Mouse (Mus musculus): ENCODE results near the gene Tbx6.
A peak's percentile ranks its signal among the peaks of the same experiment; 100 is the strongest.

Tbx6 gene

DNA sequence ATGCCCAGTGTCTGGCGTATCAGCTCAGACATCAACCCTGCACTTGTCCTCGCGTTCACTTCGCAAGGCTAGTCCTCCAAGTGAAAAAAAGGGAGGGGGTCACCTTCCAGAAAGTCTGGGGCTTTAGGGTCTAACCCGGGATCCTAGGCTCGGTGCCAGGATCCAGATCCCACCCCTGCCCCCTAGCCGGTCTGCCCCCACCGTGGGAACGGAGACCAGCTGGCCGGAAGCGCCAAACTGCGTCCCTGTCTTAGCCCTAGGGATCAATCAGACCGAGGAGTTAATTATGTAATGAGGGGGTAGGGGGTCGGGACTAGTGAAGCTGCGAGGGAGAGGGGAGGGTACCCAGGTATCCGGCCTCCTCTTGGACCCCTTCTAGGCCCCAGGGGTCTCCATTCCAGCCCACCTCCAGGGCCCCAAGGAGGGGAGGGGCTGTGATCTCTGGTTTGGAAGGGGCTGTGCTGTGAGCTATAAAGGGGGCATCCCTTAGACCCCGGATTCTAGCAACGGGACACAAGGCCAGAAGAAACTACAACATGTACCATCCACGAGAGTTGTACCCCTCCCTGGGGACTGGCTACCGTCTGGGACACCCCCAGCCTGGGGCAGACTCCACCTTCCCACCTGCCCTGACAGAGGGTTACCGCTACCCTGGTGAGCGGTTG, at the start of gene Tbx6:
TSS of gene Tbx6 (plus strand) at position 513 of the 665 bp plus-strand sequence.
- no peak for DNase-seq (ENCODE audit: low spot score in 2 of 2)

DNA sequence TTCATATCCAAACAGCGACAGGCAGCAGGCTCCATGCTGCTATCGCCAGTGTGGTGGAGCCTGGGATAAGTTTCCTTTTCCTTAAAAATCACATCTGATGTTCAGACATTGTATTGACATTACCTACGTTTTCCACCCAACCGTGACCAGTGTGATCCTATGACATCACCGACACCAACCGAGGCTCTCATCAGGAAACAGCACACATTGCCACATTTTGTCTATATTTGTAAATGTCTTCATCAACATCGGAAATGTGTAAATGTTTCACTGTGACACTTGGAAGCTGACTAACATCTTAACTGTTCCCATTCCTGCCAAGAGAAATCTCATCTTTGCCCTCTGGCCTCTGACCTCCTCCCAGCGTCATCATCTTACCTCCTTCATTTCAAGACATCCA, 45.2 kb upstream of the Tbx6 start:
- no peak for DNase-seq (ENCODE audit: low spot score in 2 of 2)

DNA sequence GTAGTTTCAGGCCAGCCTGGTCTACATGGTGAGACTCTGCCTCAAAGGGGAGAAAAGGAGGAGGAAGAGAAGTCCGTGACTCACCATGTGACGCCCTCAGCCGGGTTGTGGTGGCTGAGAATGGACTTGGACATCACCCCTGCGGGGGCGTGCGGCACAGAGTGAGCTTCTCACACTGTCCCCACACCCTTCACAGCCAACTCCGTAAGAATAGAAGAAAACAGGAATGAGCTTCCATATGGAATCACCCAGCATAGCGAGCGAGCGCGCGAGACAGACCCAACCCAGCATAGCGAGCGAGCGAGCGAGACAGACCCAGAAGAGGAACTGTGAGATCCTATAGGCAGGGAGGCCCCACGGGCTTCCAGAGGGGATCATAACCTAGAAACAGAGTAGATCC, 41.7 kb upstream of the Tbx6 start:
- no peak for DNase-seq (ENCODE audit: low spot score in 2 of 2)

DNA sequence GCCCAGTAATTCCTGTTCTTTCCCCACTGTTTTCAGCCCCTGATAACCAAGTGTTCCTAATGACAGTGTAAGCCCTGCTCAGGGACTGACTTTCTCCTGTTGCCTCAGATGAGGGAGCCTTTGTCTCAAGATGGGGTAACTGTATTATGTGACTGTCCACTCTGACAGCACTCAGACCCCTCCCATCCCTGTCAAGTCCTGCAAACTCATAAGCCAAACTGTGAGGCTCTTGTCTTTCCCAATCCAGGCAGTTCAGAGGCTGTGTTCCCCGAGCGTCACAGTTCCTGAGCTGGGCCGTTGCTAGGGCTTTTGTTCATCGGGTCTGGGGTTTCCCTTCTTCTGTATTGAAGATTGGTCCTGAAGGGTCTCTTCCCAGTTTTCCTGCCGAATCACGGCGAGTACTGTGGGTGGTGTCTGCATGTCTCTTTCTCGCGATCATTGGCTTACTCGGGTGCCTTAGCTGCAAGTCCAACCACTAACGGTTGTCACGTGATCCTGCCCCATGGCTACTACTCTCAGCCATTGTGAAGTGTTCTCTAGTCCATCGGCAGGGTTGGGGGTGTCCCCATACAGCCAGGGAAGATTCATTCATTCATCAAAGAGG, 41.0 kb upstream of the Tbx6 start:
- no peak for DNase-seq (ENCODE audit: low spot score in 2 of 2)

DNA sequence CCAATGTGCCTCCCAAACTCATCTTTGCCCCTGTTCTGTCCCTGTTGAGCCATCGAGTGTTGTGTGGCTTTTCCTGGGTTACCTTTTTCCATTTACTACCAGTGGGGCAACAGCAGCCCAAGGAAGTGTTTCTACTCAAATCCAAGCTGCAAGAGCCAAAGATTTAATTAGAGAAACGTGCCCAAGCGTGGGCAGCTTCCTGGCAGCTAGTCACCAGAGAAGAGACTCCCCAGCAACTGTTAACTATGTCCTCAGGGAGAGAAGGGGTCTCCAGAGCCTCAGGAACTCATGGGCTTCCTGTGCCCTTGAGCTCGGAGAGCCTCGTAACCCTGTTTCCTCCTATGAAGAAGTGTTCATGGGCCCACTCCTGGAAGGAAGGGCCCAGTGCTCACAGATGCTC, 40.3 kb upstream of the Tbx6 start:
- DNase-seq (ENCODE audit: low spot score in 2 of 2), result no peak

DNA sequence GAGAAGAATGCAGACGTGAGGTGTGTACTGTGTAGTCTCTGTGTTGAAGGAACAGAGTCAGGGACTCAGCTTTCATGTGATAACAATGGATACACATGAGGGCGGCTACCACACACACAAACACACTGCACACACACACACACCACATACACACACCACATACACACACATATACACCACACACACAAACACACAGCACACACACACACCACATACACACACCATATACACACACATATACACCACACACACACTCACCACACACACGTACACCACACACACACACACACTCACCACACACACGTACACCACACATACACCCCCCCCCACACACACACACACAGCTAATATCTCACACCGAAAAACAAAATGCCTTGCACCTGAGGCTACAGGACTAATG, 39.8 kb upstream of the Tbx6 start:
- DNase-seq (ENCODE audit: low spot score in 2 of 2), result no peak

DNA sequence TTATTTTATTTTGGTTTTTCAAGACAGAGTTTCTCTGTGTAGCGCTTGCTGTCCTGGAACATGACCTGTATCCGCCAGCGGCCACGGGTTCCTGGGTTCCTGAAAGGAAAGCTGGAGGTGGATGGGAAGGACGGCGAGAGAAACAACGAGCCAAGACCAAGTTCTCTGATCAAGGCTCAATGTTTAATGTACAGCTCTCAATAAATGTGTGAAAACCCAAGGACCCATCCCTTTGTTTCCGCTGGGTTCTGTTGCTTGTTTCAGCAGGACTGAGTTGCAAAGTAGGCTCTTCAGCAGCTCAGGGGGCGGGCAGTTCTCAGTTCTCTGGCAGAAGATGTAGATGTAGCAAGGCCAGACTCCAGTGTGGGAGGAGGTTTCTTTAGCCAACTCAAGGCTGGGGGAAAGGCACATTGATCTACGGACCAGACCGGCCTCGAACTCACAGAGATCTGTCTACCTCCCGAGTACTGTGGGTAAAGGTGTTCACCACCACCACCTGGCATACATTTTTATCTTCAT, 39.3 kb upstream of the Tbx6 start:
- no peak for DNase-seq (ENCODE audit: low spot score in 2 of 2)

DNA sequence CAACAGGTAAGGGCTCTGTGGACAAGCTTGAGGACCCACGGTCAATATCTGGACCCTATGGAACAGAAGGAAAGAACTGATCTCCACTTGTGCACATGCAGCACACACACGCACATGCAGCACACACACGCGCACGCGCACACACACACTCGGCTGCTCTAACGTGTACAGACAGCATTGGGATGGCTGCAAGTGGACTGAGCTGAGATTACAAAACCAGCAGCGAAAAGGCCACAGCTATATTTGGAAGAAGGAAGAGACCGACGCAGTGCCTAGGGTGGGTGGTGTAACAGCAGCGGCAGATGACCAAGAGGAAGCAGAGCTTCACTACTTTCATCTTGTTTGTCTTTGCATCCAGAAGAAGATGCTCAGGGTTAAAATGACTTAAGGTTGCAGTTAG, 35.2 kb upstream of the Tbx6 start:
- no peak for DNase-seq (ENCODE audit: low spot score in 2 of 2)

DNA sequence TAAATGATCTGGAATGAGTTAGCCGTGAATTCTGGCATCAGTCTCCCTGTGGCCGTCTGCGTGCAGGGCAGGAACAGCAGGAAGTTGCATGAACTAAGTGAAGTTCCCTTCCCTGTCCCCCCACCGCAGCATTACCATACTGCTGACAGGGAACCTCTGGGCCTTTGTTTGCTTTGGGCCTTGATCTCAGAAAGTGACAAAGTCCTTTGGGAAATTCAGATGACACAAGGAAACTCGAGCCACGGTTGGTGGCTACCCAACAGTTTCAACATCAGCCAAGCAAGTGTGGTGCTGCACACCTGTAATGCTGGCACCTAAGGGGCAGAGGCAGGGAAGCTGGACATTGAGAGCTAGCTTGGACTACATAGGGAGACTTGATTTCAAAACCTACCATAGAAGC, 34.5 kb upstream of the Tbx6 start:
- DNase-seq (ENCODE audit: low spot score in 2 of 2), result no peak

DNA sequence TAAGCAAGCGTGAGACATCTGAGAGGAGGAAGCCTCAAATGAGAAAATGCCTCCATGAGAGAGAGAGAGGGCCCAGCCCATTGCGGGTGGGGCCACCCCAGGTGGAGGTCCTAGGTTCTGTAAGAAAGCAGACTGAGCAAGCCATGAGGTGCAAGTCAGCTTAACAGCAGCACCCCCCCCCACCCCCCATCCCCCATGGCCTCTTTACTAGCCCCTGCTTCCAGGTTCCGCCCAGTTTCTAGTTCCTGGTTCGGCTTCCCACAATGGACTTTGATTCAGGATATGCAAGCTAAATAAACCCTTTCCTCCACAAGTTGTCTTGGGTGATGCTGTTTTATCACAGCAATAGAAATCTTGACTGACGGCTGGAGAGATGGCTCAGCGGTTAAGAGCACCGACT, 32.5 kb upstream of the Tbx6 start:
- no peak for DNase-seq (ENCODE audit: low spot score in 2 of 2)

DNA sequence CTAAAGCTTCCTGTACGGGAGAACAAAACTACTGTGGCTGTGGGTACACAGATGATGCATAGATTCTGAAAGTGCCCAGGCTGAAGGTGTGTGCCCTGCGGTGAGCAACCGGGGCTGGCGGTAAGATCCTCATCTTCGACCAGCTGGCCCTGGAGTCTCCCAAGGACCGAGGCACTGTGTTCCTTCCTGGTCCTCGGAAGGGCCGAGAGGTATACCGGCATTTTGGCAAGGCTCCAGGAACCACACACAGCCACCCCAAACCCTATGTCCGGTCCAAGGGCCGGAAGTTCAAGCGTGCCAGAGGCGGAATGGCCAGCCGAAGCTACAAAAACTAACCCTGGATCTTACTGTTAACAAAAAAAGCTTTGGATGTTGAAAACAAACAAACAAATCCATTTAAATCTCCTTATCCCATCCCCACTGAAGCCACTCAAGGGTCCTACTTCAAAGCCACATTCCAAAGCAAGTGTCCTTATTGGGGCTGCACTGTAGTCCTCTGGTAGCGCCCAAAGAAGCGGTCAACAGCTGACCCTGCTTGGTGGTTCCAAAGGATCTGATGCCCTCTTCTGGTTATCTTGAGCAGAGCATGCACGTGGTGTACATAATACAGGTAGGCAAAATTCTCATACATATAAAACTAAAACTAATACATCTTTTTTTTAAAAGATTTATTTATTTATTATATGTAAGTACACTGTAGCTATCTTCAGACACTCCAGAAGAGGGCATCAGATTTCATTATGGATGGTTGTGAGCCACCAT, 31.5 kb upstream of the Tbx6 start:
- no peak for DNase-seq (ENCODE audit: low spot score in 2 of 2)

DNA sequence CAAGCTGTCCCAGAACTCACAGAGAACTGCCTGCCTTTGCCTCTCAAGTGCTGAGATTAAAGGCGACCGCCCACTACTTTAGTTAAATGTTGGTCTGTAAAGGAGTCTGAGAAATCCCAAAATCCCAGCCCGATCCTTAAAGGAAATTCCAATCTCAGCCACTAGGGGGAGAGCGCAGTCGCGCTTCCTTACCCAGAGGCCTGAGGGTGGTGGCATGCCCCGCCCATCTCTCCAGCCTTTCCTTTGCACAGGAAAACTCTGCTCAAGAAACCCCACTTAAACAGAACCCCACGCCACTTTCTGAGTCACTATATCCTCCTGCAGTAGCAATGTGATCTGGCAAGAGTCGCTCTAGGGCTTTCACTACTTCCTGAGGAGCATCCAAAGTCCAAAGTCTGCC, 26.4 kb upstream of the Tbx6 start:
- DNase-seq (ENCODE audit: low spot score in 2 of 2), result peak; percentile 73 to 75

DNA sequence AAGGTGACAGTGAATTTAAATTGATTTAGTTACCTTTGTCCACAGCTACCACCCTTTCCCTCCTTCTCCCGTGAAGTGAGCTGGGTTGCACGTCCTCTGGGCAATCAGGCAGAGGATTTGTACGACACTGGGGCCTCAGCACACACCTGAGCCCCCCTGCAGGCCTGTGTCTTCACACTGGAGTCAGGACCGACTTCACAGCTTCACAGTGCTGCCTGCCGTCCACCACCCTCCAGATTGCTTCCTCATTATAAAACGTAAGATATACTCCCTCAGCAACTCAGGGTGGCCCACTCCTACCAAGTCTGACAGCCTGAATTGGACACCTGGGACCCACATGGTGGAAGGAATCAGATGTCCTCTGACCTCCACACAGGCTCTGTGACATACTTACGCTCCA, 22.7 kb upstream of the Tbx6 start:
- no peak for DNase-seq (ENCODE audit: low spot score in 2 of 2)

DNA sequence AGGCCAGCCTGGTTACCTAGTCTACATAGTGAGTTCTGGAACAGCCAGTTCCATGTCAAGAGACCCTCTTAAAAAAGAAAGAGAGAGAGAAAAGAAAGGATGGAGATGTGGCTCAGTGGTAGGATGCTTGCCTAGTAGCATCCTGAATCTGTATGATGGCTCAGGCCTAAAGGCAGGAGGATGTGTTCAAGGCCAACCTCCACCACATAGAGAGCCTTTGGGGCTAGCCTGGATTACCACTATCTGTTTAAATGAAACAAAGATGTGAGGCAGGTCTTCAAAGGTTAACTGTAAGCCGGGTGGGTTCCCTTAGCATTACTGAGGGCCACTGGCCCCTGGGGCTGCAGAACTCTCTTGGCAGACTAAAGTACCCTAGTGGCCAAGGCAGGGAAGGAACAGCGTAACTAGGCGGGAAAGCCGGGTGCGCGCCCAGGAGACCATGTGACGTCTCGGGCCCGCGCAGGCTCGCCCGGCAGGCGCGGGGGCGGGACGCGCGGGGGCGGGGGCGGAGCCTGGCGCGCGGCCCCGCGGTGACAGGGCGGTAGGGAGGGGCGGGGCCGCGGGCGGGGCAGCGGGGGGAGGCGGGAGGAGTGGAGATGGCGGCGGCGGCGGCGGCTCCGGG, 22.1 kb upstream of the Tbx6 start, which contains the start of gene Mapk3:
TSS of gene Mapk3 (plus strand) at position 552 of the 622 bp plus-strand sequence.
- DNase-seq (ENCODE audit: low spot score in 2 of 2), result peak; percentile 81 to 89

DNA sequence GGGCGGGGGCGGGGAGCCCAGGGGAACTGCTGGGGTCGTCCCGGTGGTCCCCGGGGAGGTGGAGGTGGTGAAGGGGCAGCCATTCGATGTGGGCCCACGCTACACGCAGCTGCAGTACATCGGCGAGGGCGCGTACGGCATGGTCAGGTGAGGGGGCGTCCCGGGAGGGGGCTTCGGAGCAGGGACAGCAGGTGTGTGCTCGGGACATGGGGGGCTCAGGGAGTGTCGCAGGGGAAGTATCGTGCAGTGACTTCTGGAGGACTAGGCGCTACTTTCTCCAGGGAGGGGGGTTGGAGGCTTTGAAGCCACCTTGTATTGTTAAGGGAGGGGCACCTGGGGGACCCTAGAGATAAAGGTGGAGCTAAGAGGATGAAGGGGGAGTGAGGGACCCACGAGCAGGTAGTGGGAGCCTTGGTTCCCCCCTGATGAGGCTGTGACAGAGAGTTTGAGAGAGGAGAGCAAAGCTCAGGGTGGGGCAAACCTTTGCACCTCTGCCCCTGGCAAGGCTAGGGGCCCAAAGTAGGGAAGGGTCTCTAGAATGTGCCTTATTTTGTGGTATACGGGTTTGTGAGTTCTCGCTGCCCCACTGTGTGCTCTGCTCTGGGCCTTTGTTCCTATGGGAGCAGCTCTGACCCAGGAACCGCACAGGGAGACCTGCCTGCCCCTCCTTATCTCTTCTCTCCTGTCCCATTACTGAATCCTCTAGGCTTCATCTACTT, 21.5 kb upstream of the Tbx6 start:
- DNase-seq (ENCODE audit: low spot score in 2 of 2), result no peak

DNA sequence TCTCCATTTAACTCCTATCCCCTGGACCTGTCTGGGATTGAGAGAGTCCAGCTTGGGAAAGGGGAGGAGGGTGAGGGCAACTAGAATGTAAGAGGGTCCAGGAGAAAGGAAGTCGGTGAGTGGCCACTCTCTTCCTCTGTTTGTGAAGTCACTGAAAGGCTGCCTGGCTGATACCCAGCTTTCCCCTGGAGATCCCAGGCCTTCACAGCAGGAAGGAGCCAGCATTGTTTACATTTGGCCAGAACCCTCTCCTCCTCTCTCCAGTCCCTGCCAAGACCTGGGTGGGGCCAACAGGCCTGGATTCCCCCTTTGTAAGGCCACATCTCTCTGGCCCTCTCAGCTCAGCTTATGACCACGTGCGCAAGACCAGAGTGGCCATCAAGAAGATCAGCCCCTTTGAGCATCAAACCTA, 20.9 kb upstream of the Tbx6 start:
- DNase-seq (ENCODE audit: low spot score in 2 of 2), result peak; percentile 67 to 82

DNA sequence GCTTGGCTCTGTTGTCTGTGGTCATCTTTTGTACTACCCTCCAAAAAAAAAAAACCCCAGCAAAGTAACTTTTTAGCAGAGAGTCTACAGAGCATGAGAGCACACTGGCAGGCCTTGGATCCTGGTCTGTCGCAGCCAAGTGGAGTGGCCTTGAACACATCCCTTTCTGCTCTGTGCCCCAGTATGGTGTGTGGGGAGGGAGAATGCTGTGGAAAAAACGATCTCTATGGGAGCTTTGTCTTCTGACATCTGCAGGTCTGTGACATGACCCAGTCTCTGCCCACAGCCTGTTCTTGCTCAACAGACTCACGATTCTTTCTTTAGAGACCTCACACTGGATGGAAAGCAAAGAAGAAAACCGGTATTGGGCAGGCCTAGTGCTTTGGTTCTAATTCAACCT, 20.3 kb upstream of the Tbx6 start:
- DNase-seq (ENCODE audit: low spot score in 2 of 2), result no peak

DNA sequence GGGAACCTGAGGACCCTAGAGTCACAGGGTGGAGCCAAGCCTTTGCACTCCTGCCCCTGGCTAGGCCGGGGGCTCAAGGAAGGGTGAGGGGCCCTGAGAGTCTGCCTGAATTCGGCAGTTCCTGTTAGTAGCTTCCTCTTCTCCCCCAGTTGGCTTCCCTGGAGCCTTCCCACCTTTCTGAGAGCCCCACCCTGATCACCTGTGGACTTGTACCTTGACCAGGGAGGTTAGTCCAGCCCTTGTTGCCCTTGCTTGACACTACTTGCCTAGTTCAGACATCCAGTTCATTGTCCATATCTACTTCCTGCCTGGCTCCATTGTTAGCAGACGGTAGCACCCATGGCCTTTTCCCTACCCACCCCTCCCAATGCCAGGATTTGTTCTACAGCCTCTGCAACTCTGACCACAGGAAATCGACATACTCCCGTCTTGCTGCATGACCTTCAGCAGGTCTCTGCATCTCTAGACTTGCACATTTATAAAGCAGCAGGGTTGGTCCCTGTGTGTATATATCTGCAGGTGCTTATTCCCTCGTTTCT, 19.7 kb upstream of the Tbx6 start:
- no peak for DNase-seq (ENCODE audit: low spot score in 2 of 2)

DNA sequence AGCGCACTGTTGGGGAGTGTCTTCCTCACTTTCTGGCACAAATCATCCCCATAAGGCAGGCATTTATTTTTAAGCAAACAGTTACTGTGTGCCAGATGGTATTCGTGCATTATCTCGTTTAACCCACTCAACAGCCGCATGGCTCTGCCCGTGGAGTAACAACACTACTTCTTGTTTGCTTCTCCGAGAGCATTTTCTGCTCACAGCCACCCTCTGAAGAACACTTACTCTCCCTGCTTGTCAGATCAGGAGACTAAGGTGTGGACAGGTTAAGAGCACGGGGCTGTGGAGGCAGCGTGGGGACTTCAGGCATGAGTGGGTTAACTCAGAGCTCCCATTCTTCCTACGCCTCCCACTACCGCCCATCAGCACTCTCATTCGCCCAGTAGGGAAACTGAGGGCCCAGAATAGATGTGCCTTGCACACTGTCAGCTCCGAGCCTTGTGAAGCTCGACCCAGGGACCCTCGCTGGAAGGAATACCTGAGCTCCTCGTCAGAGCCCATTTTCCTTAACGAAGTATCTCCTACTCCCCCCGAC, 18.7 kb upstream of the Tbx6 start:
- DNase-seq (ENCODE audit: low spot score in 2 of 2), result no peak

DNA sequence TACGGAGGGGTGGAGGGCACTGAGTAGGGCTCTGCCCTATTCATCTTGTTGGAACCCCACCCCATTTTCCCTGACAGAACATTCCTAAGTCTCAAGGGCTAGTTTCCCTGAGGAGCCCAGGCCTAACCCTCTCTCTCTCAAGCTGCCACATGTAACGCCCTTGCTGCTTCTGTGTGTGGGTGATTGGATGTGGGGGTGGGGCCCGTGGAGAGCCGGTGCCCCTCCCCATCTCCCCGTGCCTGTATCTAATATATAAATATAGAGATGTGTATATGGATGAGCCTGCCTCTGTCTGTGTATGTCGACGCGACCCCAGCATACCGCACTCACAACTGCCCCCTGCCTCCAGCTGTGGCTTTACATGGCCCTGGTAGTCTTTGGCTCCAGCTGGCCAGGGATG, 15.7 kb upstream of the Tbx6 start:
- no peak for DNase-seq (ENCODE audit: low spot score in 2 of 2)

DNA sequence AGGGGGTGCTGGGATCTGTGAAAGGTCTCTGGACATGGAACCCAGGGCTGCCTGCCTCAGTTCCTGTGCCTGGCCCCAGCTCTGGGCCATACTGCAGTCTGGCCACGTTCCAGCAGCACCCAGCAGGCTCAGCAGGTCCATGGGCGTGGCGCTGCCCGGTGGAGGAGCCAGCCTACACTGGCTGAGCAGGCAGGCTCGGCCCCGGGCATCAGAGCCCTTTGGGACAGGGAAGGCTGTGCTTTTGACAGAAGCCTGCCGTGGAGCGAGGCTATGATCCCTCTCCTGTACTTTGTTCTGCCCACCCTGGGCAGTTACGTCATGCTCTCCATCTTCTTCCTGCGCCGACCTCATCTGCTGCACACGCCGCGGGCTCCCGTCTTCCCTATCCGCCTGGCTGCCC, 15.1 kb upstream of the Tbx6 start, which contains the start of gene Gdpd3:
TSS of gene Gdpd3 (plus strand) at position 134 of the 400 bp plus-strand sequence.
- DNase-seq (ENCODE audit: low spot score in 2 of 2), result peak; percentile 55 to 65

Measured in urinary bladder, postnatal 36 days (tissue).